ENCODE assay signal across 26 mouse cellular contexts in genomic region chr15:67023081-67023480, GRCm38 (mm10).
DNase-seq lines count a peak whose midpoint lies in the region; ATAC-seq and TF ChIP-seq lines count a peak whose summit lies in the region.
"Had no signal": no experiment of that assay in that cellular context is flagged by ENCODE, and none has a peak within 500 bp of the region (broad histone marks: within the 10 kb centered on the region; RNA-seq: fewer than 3 reads in every experiment).

No protein-coding gene starts in this region.

- H3K27me3 ChIP-seq in heart, embryonic 12.5 days (replicated peaks), result no peaks in the 10 kb centered on the region
- peaks cover 8% of the 10 kb centered on the region for H3K27me3 ChIP-seq in C2C12 (ENCODE audit: control insufficient read depth, insufficient read depth, insufficient read length)
- no peaks in the 10 kb centered on the region for H3K27me3 ChIP-seq in forebrain, embryonic 14.5 days (replicated peaks; ENCODE audit: control insufficient read depth, insufficient read depth, low read length)
- H3K27me3 ChIP-seq: embryonic facial prominence, embryonic 13.5 days; embryonic facial prominence, embryonic 15.5 days; forebrain, embryonic 12.5 days; forebrain, embryonic 15.5 days; Patski had no signal

- no peak overlapping the region for H3K4me3 ChIP-seq in heart, embryonic 12.5 days
- no peak overlapping the region for H3K4me3 ChIP-seq in C2C12 (ENCODE audit: insufficient read depth, poor library complexity, severe bottlenecking)
- H3K4me3 ChIP-seq in forebrain, embryonic 14.5 days (ENCODE audit: low read depth, low read length), result no peak overlapping the region
- H3K4me3 ChIP-seq: embryonic facial prominence, embryonic 13.5 days; embryonic facial prominence, embryonic 15.5 days; erythroblast, embryonic 14.5 days; forebrain, embryonic 10.5 days; forebrain, embryonic 12.5 days; forebrain, embryonic 15.5 days had no signal

- ATAC-seq in heart, embryonic 12.5 days (ENCODE audit: insufficient number of reproducible peaks, low FRiP score), result no peak
- no peak for ATAC-seq in forebrain, embryonic 14.5 days
- ATAC-seq: activated CD4-positive, CD25-positive, alpha-beta regulatory T cell, adult 4 months; forebrain, embryonic 15.5 days; forebrain, postnatal 0 days; Patski had no signal

- no peaks in the 10 kb centered on the region for H3K79me3 ChIP-seq in C2C12 (ENCODE audit: low read depth)

- H3K9me3 ChIP-seq in heart, embryonic 12.5 days (replicated peaks), result peaks cover 8% of the 10 kb centered on the region
- 0 out of 2 replicates have a peak, but pooled peaks cover 4% of the 10 kb centered on the region for H3K9me3 ChIP-seq in forebrain, embryonic 14.5 days (replicated peaks; ENCODE audit: control insufficient read depth, low read length)
- H3K9me3 ChIP-seq: embryonic facial prominence, embryonic 15.5 days; forebrain, embryonic 10.5 days; forebrain, embryonic 12.5 days; forebrain, embryonic 15.5 days had no signal

- H3K79me2 ChIP-seq in C2C12 (ENCODE audit: control insufficient read depth, insufficient read depth), result no peaks in the 10 kb centered on the region

- H3K4me2 ChIP-seq in heart, embryonic 12.5 days, result no peak overlapping the region
- no peak overlapping the region for H3K4me2 ChIP-seq in forebrain, embryonic 14.5 days (ENCODE audit: low read length)
- H3K4me2 ChIP-seq: embryonic facial prominence, embryonic 13.5 days; embryonic facial prominence, embryonic 15.5 days; forebrain, embryonic 12.5 days; forebrain, embryonic 15.5 days had no signal

- 81% methylated on average over 1 of the region's 1 CpGs for WGBS in heart, embryonic 12.5 days
- 83% methylated on average over 1 of the region's 1 CpGs for WGBS in forebrain, embryonic 14.5 days

- no peak overlapping the region for H3K27ac ChIP-seq in heart, embryonic 12.5 days (ENCODE audit: poor library complexity, severe bottlenecking)
- no peak overlapping the region for H3K27ac ChIP-seq in forebrain, embryonic 14.5 days (ENCODE audit: low read depth, low read length)
- H3K27ac ChIP-seq: embryonic facial prominence, embryonic 13.5 days; embryonic facial prominence, embryonic 15.5 days; forebrain, embryonic 10.5 days; forebrain, embryonic 12.5 days; forebrain, embryonic 15.5 days had no signal

- no peaks in the 10 kb centered on the region for H3K36me3 ChIP-seq in heart, embryonic 12.5 days
- no peaks in the 10 kb centered on the region for H3K36me3 ChIP-seq in C2C12 (ENCODE audit: control insufficient read depth, insufficient read depth)
- no peaks in the 10 kb centered on the region for H3K36me3 ChIP-seq in forebrain, embryonic 14.5 days (ENCODE audit: control insufficient read depth, insufficient read depth, low read length)
- H3K36me3 ChIP-seq: embryonic facial prominence, embryonic 13.5 days; embryonic facial prominence, embryonic 15.5 days; forebrain, embryonic 10.5 days; forebrain, embryonic 12.5 days; forebrain, embryonic 15.5 days had no signal

- peaks cover 7% of the 10 kb centered on the region for H3K4me1 ChIP-seq in heart, embryonic 12.5 days (replicated peaks)
- no peaks in the 10 kb centered on the region for H3K4me1 ChIP-seq in forebrain, embryonic 14.5 days (ENCODE audit: control insufficient read depth, insufficient read depth, low read length)
- H3K4me1 ChIP-seq: forebrain, embryonic 12.5 days had no signal

- TF ChIP-seq CTCF in C2C12 (IDR thresholded peaks at IDR 0.05; ENCODE audit: control insufficient read depth, insufficient read depth, insufficient read length), result no peak

- DNase-seq in heart, adult 11 months, result peak; percentile 70
- DNase-seq in adipocyte (ENCODE audit: low spot score), result peak; percentile 37
- no peak for DNase-seq in right cerebral cortex, postnatal 4 days
- DNase-seq in forebrain, embryonic 14.5 days (ENCODE audit: low spot score), result no peak
- DNase-seq: adrenal gland, adult 2 months; adrenal gland, postnatal 10 days; adrenal gland, postnatal 25 days; B cell, adult 2 months; cerebellum, adult 11 months; cerebellum, adult 18-20 months; cerebellum, adult 8-10 months; cerebellum, adult 9-11 months; cerebellum, postnatal 14 days; cerebellum, postnatal 36 days; embryo, embryonic 11 days; forebrain, postnatal 0 days had no signal

- H3ac ChIP-seq in C2C12 (ENCODE audit: control insufficient read depth, insufficient read length, low read depth), result no peak overlapping the region

- H3K9ac ChIP-seq in heart, embryonic 12.5 days, result no peak overlapping the region
- H3K9ac ChIP-seq in forebrain, embryonic 14.5 days (ENCODE audit: low read length), result no peak overlapping the region
- H3K9ac ChIP-seq: embryonic facial prominence, embryonic 13.5 days; embryonic facial prominence, embryonic 15.5 days; forebrain, embryonic 12.5 days; forebrain, embryonic 15.5 days; forebrain, postnatal 0 days had no signal

TF ChIP-seq in C2C12, 6 proteins besides CTCF, POLR2A, EP300 and RAD21:
- TF ChIP-seq MYOG (IDR thresholded peaks at IDR 0.05; ENCODE audit: control insufficient read depth, extremely low read depth, insufficient read length), result no peak
- TF ChIP-seq MAX (IDR thresholded peaks at IDR 0.05), result no peak
- no peak for TF ChIP-seq FOSL1 (IDR thresholded peaks at IDR 0.05; ENCODE audit: insufficient read depth, low read length, poor library complexity, severe bottlenecking)
- TF ChIP-seq CEBPB (IDR thresholded peaks at IDR 0.05; ENCODE audit: low read depth), result peak; percentile 34
- no peak for TF ChIP-seq MYOD1 (IDR thresholded peaks at IDR 0.05; ENCODE audit: control insufficient read depth, insufficient read length, low read depth)
- no peak for TF ChIP-seq USF1 (IDR thresholded peaks at IDR 0.05; ENCODE audit: low read depth)
TF ChIP-seq in C2C12: peak in this region for 1.

Comparison
In these comparisons a context has a peak if more than half of its experiments do, and no peak if none do; other contexts are left out.
1. DNase-seq: peak in heart, adult 11 months (single experiment) and adipocyte (single experiment); none in right cerebral cortex, postnatal 4 days (single experiment) and forebrain, embryonic 14.5 days (single experiment).